Mouse (Mus musculus) sigmoid colon, adult 10 weeks (tissue): ENCODE measurements around the gene Olfr1307. TPM values are rescaled to one million over a fixed set of nuclear protein-coding genes. Genes with fewer than 3 reads are reported as not detected.

ENCODE experiments used
- polyA plus RNA-seq: library from polyadenylated mRNA; stranded (reverse); fragments of 350-450 nt; fragmentation: Illumina TruSeq; extraction: RNeasy Lipid Tissue Mini Kit (QIAGEN cat#74804); gene quantifications from one replicate; pipeline ENCODE4 v1.2.3, GENCODE M21; 2014; ENCODE audit warnings: low read depth, low replicate concordance

The Olfr1307 gene
- not detected for polyA plus RNA-seq

DNA sequence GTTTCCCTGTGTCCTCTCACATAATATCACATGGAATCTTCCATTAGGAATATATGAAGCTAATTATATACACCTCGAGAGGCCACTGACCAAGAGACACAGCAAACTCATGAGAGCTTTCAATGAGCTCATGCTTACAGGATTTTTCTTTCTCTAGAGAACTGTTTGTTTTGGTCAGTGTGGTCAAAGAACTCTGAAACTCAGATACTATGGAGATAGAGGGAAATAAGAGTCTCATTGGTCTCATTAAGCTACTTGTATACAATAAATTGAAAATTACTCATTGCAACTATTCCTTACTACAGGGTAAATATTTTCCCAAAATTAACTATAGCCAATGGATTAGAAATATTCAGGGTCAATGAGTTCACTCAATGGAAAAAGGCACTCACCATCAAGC, at the start of gene Olfr1307:
Gene Olfr1307 (minus strand): TSS at position 101 of the 400 bp plus-strand sequence.

DNA sequence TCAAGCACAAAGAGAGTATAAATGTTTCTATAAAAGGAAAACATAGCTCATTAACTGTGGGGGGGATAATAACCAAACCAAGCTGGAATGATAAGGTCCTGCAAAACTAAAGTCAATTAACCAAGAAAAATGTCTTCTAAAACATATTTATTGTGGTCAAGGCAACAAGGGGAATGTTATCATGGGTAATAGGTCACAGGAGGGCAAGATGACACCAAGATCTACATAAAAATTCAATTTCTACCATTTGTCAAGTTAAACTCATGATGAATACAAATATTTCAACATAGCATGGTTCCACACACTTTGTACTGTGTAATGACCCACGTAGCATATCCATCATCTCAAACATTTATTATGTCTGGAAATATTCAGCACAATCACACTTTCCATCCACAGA, 40.9 kb upstream of the Olfr1307 start, which contains the start of gene Olfr1309:
Gene Olfr1309 (minus strand): TSS at position 101 of the 400 bp plus-strand sequence.

DNA sequence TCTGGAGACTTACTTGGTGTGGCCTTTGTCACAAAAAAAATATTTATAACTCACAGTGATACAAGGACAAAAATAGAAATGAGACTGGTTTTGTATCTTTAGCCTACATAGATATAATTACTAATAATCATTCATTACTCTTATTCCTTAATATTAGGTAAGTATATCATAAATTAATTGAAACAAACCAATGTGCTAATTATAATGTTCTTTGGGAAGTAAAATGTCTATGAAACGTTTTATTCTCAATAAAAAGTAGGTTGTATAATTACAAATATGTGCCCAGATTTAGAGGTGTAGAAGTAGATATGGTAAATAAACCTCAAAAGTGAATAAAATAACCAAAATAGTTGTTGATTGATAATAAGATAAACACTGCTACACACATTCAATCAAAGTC, 15.6 kb upstream of the Olfr1307 start, which contains the start of gene Olfr1308:
Gene Olfr1308 (minus strand): TSS at position 101 of the 400 bp plus-strand sequence.

DNA sequence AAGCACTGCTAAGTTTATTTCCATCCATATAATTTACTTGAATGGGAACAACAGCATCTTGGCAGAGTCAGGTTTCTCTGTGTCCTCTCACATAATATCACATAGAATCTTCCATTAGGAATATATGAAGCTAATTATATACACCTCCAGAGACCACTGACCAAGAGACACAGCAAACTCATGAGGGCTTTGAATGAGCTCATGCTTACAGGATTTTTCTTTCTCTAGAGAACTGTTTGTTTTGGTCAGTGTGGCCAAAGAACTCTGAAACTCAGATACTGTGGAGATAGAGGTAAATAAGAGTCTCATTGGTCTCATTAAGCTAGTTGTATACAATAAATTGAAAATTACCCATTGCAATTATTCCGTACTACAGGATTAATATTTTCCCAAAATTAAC, 33.1 kb downstream of the Olfr1307 start, which contains the start of gene Olfr1306:
Gene Olfr1306 (minus strand): TSS at position 101 of the 400 bp plus-strand sequence.

Other genes with a start within 250 kb of the Olfr1307 start
- gene Olfr1301, start 198.4 kb downstream of the Olfr1307 start, polyA plus RNA-seq = not detected
- not detected for gene Olfr1302, start 172.0 kb downstream of the Olfr1307 start, polyA plus RNA-seq
- gene Olfr1303, start 129.1 kb downstream of the Olfr1307 start, polyA plus RNA-seq = not detected
- not detected for gene Olfr1305, start 72.3 kb downstream of the Olfr1307 start, polyA plus RNA-seq
- gene Olfr1306, start 33.2 kb downstream of the Olfr1307 start, polyA plus RNA-seq = not detected
- gene Olfr1308, start 15.5 kb upstream of the Olfr1307 start, polyA plus RNA-seq = not detected
- gene Olfr1309, start 40.8 kb upstream of the Olfr1307 start, polyA plus RNA-seq = not detected
- not detected for gene Olfr1310, start 63.3 kb upstream of the Olfr1307 start, polyA plus RNA-seq
- not detected for gene Olfr1311, start 75.0 kb upstream of the Olfr1307 start, polyA plus RNA-seq
- not detected for gene Olfr1312, start 100.8 kb upstream of the Olfr1307 start, polyA plus RNA-seq
- not detected for gene Olfr1313, start 128.4 kb upstream of the Olfr1307 start, polyA plus RNA-seq
- not detected for gene Olfr1314, start 147.3 kb upstream of the Olfr1307 start, polyA plus RNA-seq
- not detected for gene Olfr1315-ps1, start 166.0 kb upstream of the Olfr1307 start, polyA plus RNA-seq
- gene Olfr1316, start 185.5 kb upstream of the Olfr1307 start, polyA plus RNA-seq = not detected
- gene Olfr1317, start 190.9 kb upstream of the Olfr1307 start, polyA plus RNA-seq = not detected
- gene Olfr1318, start 204.8 kb upstream of the Olfr1307 start, polyA plus RNA-seq = not detected